Mouse (Mus musculus) activated CD4-positive, CD25-positive, alpha-beta regulatory T cell, adult 4 months (primary cell): Measurements from ENCODE around the gene Fhl3. TPM values are rescaled to one million over a fixed set of nuclear protein-coding genes. Genes with fewer than 3 reads are reported as not detected.
A peak's percentile ranks its signal among the peaks of the same experiment; 100 is the strongest.
"Not testable (repeated sequence)": the region's sequence is repeated elsewhere in the genome, so short reads cannot be mapped to it uniquely, and the experiment has no call there.

Experiments
- ATAC-seq: one replicate; pipeline ENCODE4 v1.8.0; 2017
- polyA plus RNA-seq, 2 experiments: library from polyadenylated mRNA; unstranded; fragments of 100-300 nt; shearing (Covaris generic); gene quantifications; one replicate each; pipeline ENCODE4 v1.2.1; 2017

Gene Fhl3
- polyA plus RNA-seq, 2 experiments from 2014 or later = 7.2 to 14.7 TPM

DNA sequence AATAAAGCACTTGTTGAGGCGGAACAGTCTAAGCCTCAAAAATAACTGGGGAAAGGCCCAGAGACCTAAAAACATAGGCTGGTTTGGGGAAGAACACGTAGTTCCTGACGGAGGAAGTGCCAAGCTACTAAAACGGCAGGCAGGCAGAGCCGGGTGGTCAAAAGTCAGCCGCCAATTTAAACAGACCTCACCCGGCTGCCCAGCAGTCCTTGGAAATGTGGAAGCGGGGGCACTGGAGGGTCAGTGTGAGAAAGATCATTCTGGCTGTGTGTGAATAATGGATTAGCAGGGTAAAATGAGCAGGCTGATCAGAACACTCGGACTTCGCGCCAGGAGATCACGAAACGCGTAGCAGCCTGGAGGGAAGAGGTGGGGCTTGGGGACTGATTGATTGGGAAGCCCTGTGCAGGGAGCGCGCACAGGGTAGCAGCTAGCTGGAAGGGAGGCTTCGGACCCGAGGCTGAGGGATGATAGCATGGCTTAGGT, 9.5 kb downstream of the Fhl3 start:
- no peak for ATAC-seq

DNA sequence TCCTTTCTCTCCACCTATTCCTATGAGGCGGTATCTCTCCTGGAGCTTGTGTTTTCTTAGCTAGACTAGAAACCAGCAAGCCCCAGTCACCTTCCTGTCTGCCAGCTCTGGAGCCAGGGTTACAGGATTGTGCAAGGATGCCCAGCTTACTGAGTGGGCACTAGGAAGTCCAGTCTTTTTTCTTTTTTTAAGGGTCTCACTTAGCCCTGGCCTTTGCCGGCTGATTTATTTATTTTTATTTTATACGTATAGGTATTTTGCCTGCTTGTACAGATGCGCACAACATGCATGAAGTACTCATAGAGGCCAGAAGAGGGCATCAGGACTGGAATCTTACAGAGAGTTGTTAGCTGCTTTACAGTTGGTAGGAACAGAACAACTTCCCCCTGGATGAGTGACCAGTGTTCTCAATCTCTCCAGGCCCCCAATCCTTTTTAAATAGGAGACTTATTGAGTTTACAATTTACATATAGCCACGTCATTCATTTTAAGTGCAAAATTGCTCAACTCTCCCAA, 10.3 kb downstream of the Fhl3 start:
- ATAC-seq = peak; percentile 20

DNA sequence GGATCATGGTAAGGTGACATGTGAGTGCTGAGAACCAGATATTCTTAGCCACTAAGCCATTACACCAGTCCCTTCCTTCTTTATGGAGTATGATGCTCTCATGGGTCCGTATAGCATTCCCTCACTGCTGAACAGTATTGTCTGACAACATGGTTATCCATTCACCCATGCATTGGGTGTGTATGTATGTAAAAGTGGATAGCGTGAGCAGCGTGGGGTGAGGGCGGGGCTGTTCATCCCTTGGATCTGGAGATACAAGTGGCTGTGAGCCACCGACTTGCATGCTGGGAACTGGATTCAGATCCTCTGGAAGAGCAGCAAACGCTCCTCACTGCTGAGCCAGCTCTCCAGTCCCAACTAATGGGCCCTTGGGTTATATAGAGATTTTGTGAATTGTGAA, 12.1 kb downstream of the Fhl3 start:
- no peak for ATAC-seq

DNA sequence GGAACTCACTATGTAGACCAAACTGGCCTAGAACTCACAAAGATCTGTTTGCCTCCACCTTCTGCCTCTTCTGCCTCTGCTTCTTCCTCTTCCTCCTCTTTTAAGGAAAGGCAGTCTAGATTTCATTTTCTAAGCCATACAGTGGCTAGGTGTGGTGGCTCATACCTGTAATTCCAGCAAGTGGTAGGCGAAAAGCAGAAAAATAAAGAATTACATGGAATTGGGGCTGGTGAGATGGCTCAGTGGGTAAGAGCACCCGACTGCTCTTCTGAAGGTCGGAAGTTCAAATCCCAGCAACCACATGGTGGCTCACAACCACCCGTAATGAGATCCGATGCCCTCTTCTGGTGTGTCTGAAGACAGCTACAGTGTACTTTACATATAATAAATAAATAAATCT, 13.3 kb downstream of the Fhl3 start:
- ATAC-seq = not testable (repeated sequence)

DNA sequence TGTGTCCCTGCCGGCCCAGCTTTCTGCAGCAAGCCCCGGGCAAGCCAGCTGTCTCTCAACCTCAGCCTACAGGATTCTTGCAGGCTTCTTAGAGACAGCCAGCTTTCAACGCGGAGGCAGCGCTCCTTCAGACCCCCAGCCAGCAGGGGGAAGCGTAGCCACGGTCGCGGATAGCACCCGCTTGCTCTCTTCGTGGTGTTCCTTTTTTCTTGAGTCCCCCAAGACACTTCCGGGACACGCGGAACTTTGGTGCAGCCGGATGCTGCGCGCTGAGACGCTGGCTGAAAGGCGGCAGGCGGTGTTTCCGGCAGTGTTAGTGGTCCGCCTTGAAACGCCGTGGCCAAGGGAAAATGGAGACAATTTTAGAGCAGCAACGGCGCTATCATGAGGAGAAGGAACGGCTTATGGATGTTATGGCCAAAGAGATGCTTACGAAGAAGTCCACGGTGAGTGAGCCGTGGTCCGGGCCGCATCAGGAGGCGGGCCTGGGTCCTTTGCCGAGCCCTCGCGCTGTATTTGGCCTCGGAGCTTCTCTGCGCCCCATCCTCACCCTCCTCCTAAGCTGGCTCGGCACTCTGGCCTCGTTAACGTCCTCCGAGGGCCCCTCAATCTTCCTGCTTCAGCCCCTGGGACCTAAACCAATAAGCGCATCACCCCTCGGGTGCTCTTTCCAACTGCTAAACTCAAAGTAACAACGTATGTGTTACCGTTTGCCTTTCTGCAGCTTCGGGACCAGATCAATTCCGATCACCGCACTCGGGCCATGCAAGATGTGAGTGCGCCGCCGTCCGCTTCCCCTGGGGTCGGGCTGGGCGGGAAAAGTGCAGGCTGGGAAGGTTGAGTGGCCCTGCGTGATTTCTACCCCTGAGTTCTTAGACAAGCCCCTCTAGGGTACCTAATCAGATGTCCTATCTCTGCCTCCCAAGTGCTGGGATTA, 14.3 kb downstream of the Fhl3 start, which contains the start of gene Sf3a3:
TSS of gene Sf3a3 (plus strand) at position 232 of the 937 bp plus-strand sequence.
- ATAC-seq = peak; percentile 95

DNA sequence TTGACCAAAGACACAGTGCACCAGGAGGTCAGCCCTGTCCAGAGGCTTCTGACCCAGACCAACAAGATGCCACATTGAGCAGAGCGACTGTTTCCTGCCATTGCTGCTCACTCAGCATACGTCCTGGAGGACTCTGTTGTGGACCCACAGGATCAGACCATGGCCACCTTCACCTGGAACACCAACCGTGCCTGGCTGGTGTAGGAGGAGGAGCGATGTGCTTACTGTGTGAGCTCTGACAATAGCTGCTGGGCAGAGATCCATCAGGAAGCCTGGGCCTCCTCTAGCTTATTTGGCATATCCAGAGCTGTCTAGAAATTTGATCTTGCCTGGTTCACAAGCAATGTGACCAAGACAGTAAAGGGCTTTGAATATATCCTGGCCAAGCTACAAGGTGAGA, 18.6 kb downstream of the Fhl3 start:
- no peak for ATAC-seq

DNA sequence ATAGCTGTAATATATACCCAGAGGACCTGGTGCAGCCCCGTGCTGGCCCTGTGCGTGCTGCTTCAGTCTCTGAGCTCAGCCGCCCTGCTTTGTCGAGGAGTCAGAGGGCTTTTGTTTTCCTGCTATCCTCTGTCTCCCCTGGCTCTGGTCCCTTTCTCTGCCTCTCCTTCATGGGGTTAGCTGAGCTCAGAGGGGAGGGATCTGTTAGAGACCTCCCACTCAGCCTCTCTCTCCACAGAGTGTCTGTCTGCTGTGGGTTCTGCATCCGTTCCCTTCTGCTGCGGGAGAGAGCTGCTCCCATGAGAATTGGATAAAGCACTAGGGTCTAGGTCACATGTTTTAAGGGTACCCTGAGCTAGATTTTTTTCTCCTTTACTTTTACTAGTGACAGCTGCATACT, 25.6 kb downstream of the Fhl3 start:
- ATAC-seq = no peak

DNA sequence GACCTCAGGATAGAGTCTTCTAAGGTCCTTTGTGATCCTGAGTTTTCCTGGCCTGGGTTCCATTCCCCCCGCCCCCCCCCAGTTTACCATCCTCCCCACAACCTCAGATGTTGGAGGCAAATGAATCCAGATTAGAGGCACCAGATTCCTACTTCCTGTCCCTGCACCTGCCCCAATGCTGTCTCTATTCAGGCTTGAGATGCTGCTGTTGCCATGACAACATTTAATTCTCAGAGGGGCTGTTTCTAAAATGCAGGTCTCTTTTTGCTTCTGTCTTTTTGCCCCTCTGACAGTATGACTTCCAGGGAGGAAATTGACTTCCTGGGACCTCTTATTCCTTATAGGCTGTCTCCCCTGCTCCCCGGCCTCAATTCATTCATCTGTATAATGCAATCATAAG, 36.5 kb downstream of the Fhl3 start:
- ATAC-seq = no peak

DNA sequence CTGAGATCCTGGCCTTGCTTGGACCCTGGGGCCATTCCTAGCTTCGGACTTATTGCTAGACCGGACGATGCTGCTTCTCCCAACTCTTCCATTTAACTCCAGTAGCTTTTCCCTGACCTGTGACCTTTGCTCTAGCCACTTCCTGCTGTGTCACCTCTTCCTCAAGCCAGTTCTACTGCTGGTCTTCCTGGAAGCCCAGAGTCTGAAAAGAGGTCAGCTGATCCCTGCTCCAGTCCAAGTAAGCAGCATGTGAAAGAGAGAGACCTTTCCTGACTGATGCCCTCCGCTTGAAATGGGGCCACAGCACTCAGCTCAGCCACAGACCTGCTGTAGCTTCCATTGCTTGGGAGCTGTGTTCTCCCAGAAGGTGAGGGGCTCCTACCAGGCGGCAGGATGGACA, 37.0 kb downstream of the Fhl3 start:
- no peak for ATAC-seq

DNA sequence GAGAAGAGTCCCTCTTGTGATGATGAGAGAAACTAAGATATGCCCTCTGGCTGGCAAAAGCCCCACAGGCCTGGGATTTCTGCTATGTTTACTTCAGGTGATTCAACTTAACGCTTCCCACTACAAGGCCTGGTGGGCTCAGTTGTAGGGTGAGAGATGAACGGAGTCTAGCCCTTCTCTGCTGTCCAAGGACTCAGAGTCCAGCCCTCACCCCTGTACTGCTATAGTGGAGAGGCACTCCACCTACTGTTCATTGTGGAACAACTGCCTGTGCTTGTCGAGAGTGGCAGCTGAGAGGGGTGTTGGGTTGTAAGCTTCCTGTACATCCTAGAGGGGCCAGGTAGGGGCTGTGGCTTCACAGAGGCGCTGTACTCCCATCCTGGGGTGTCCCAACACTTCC, 37.5 kb downstream of the Fhl3 start:
- ATAC-seq = no peak

DNA sequence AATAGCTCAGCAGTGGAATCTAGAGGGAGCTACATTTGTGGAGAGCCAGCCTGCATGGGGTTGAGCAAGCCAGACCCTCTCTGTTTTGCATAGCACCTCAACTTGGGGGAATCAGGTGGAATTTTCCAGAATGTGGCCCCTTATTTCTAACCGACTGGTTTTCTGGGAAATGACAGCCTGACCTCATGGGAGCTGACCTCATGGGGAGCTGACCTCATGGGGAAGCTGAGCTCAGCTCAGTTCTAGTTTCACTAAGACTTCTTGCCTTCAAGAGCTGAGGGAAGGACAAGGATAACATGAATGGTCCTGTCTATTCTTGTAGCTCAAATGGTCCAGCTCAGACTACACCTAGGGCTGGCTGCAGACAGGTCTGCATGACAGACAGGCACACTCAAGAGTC, 38.3 kb downstream of the Fhl3 start:
- no peak for ATAC-seq

DNA sequence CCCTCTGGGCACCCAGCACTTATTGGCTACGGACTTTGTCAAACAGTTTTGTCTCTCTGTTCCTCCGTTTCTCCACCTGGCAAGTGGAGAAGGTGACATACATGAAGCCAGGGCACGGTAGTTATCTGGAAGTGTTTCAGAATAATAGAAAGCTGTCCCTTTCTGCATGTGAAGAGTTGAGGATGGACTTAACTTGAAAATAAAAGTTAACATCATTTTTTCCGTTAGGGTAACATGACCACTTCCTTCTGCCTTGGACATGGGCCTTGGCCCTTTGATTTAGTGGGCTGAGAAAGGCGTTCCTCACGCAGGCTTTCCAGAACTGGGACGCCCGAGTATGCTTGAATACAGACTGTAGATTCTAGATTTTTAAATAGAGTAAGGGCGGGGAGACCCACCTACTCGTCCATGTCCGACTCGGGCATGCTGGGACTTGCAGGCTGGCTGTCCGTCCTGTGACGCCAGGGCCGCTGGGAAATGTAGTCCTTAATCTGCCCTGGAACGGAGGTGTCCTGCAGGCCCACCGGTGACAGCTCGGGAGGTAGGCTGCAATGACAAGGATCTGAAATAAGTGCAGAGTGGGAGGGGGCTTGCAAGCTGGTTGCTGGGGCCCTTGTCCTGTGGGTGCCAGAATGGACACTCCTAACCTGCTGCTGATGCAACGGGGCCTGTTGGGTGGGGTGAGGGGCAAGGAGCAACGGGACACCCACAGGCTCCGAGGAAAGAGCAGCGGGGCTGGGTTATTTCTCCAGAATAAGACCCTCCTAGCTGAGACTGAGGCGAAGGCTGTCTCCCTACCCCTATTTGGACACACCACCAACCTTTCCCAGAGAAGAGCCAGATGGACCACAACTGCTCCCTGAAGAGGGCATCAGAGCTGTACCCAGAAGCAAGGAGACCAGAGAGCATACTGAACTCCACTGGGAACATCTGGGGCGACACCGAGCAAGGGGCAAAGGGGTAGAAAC, 41.2 kb downstream of the Fhl3 start, which contains the start of gene Inpp5b:
TSS of gene Inpp5b (plus strand) at position 475 of the 968 bp plus-strand sequence.
- peak; percentile 59 for ATAC-seq

DNA sequence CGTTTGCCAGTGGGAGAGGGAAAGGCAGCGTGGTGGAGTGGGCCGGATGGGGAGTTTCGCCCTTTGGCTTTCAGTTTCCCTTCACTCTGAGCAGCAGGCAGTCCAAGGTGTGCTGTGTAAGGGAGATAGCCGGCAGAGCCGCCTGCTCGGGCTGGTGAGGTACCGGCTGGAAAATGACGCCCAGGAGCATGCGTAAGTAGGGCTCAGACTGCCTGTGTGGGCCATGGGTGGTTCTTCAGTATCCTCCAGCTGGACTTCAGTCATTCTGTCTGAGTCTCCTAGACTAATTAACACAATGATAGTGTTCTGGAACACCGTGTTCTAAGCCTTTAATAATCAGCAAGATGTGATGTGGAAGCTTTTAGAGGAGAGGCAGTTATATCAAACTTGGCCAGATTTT, 42.3 kb downstream of the Fhl3 start:
- no peak for ATAC-seq

DNA sequence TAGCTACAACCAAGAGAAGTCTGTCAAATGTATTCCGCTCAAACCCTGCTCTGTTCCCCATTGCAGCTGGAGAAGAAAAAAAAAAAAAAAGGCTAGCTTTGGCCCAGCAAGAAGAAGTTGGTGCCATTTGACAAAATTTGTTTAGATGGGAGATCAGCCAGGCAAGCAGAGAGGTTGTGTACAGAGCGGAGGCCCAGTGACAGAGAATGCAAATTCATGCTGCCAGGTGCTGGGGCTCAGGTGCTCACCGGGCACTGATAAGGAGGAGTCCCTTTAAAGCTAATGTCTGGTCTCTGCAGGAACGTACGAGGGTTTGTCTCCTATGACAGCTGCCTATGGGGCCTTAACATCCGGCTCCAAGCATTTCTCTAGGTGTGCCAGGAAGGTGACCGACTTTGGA, 46.1 kb downstream of the Fhl3 start:
- no peak for ATAC-seq

DNA sequence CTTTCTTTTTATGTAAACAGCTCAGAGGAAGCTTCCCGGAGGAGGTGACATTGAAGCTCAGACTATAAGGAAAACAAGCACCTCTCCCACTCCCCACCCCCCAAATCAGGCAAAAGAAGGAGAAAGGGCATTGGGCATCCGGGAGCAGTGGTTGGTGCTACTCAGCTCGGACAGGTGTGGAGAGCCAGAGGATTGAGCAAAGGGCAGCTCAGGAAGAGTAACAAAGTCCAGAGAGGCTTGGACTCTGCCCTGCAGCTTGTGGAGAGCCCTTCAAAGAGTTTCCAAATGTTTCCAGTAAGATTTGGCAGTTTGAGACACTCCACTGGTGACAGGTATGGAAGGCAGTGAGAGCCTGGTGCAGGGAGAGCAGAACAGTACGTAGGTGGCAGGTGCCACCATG, 47.4 kb downstream of the Fhl3 start:
- no peak for ATAC-seq

DNA sequence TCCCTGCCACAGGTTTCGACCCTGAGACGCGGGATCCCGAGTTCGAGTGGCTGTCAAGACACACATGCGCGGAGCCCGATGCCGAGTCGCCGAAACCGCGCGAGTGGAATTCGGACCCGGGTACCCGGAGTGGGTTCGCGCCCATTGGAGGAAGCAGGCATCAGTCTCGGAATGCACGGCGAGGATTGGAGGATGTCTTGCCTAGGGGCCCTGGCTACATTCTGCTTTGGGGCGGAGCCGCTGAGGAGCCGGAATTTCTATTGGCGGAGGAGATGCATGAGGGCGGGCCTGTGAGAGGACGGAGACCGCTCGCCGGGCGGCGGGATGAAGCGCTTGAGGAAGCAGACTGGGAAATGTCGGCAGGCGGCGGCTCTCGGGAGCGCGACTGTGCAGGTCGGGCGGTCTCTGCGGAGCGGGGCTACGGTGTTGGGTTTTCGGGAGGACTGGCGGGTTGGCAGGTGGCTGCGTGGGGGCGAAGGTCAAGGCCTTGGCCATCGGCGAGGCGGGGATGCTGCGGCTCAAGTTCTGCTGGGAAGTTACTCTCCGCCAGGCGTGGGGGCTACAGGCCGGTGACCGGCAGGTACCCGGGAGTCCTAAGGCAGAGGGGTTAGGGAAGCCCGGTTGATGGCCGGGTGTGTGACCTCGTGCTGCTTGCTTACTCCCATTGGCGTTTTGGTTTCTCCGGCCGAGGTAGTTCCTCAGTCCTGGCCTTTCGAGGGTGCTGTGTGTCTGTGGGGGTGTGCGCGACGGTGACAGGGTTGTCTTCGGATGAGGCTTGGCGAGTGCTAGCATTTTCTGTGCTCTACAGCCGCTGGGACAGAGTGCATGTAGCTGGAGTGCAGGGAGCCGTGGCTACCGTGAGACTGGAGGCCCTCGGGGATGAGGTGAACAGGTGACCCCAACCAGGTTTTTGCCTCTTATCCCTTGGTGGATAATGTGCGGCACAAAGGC, 51.1 kb downstream of the Fhl3 start:
- ATAC-seq = peak; percentile 93

DNA sequence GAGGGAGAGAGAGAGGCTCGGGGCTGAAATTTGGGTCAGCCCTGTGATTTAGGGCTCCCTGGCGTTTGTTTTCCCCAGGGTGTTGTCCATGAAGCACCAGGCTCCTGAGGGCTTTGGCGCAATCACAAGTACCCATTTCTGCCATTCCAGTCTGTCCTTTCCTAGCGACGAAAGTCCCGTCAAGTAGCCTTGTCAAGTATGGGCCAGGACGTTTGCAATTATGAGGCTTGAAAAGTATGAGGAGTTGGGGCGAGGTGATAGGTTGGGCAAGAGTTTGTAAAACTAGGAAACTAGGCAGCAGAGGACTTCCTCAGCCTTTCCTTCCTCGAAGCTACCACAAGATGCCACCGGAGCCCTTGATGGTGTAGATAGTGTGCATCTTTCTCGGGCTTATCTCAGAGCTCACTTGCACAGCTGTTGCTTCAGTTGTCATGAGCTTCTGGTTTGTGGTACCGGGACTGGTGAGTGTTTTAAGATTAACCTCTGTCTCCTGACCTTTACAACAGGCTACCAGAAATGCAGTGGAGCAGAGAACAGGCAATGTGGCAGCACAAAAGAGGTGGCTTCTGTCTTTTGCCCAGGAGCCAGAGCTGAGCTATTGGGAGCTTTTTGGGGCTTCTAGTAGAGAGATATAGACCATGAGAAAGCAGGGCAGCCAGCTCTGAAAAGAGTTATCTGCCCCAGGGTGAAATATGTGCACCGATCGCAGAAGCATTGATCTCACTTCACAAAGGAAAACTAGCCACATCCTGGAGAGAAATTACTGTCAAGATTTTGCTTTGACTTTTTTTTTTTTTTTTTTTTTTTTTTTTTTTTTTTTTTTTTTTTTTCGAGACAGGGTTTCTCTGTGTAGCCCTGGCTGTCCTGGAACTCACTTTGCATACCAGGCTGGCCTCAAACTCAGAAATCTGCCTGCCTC, 52.0 kb downstream of the Fhl3 start:
- peak; percentile 44 for ATAC-seq

DNA sequence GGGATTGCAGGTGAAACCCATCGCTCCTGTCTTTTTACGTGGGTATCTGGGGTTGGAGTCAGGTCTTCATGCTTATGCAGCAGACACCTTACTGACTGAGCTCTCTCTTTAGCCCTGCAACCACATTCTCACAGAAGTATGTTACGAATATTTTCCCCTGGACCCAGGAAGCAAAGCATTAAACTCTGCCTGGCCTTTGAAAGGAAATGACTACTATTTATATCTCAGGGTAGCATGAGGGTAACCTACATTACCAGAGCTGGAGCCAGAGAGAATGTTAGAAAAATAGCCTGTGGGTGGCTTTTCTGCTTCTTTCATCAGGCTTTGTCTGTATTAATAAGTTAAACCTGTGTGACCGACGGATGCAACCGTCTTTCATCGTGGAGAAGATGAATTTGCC, 55.0 kb downstream of the Fhl3 start:
- ATAC-seq = no peak
